13 mouse cellular contexts compared by ENCODE assay signal in genomic region chr1:74856791-74857190, GRCm38 (mm10). TPM values are rescaled to one million over a fixed set of nuclear protein-coding genes. Genes with fewer than 3 reads are reported as not detected.
DNase-seq lines count a peak whose midpoint lies in the region; ATAC-seq and TF ChIP-seq lines count a peak whose summit lies in the region.
"Had no signal": no experiment of that assay in that cellular context is flagged by ENCODE, and none has a peak within 500 bp of the region (broad histone marks: within the 10 kb centered on the region; RNA-seq: fewer than 3 reads in every experiment).

No protein-coding gene starts in this region.

- H3K4me3 ChIP-seq in forebrain, embryonic 15.5 days, result peak overlapping the region; percentile 76
- H3K4me3 ChIP-seq in midbrain, embryonic 13.5 days (replicated peaks), result peak overlapping the region; percentile 89
- H3K4me3 ChIP-seq in heart, adult 2 months, result no peak overlapping the region

- no peak for TF ChIP-seq POLR2A in heart, adult 2 months (IDR thresholded peaks at IDR 0.05; ENCODE audit: insufficient read depth, low read depth, low read length)

- peaks cover 27% of the 10 kb centered on the region for H3K27me3 ChIP-seq in forebrain, embryonic 15.5 days
- 0 out of 2 replicates have a peak, but pooled peaks cover 2% of the 10 kb centered on the region for H3K27me3 ChIP-seq in midbrain, embryonic 13.5 days
- peaks cover 32% of the 10 kb centered on the region for H3K27me3 ChIP-seq in heart, adult 2 months (ENCODE audit: control insufficient read depth, insufficient read depth, low read length)

- no peaks in the 10 kb centered on the region for H3K9me3 ChIP-seq in forebrain, embryonic 15.5 days
- H3K9me3 ChIP-seq in midbrain, embryonic 13.5 days, result no peaks in the 10 kb centered on the region
- H3K9me3 ChIP-seq: lung, embryonic 15.5 days had no signal

- H3K27ac ChIP-seq in forebrain, embryonic 15.5 days (replicated peaks), result no peak overlapping the region
- H3K27ac ChIP-seq in midbrain, embryonic 13.5 days, result no peak overlapping the region
- no peak overlapping the region for H3K27ac ChIP-seq in heart, adult 2 months
- H3K27ac ChIP-seq: lung, embryonic 15.5 days had no signal

- peak overlapping the region; percentile 82; the same call in 1 of the 2 replicates for H3K9ac ChIP-seq in forebrain, embryonic 15.5 days (replicated peaks)
- peak overlapping the region; percentile 98 for H3K9ac ChIP-seq in midbrain, embryonic 13.5 days (replicated peaks)
- H3K9ac ChIP-seq in heart, adult 2 months (ENCODE audit: low read depth, low read length), result no peak overlapping the region
- H3K9ac ChIP-seq: lung, embryonic 15.5 days had no signal

- TF ChIP-seq EP300 in heart, adult 2 months (IDR thresholded peaks at IDR 0.05; ENCODE audit: insufficient read depth, low read depth, low read length), result no peak

- H3K36me3 ChIP-seq in forebrain, embryonic 15.5 days, result no peaks in the 10 kb centered on the region
- no peaks in the 10 kb centered on the region for H3K36me3 ChIP-seq in midbrain, embryonic 13.5 days
- no peaks in the 10 kb centered on the region for H3K36me3 ChIP-seq in heart, adult 2 months (ENCODE audit: control insufficient read depth, insufficient read depth, low read length)
- H3K36me3 ChIP-seq: lung, embryonic 15.5 days had no signal

- 3% methylated on average over 7 of the region's 7 CpGs for WGBS in forebrain, embryonic 15.5 days
- WGBS in midbrain, embryonic 13.5 days, result 0% methylated on average over 7 of the region's 7 CpGs
- WGBS in heart, adult 2 months, result 1% methylated on average over 7 of the region's 7 CpGs

- no peak for TF ChIP-seq CTCF in heart, adult 2 months (IDR thresholded peaks at IDR 0.05)

- H3K79me2 ChIP-seq in heart, adult 2 months (replicated peaks; ENCODE audit: control insufficient read depth, insufficient read depth, low read length), result no peaks in the 10 kb centered on the region

- H3K4me2 ChIP-seq in forebrain, embryonic 15.5 days (replicated peaks), result peak overlapping the region; percentile 89
- H3K4me2 ChIP-seq in midbrain, embryonic 13.5 days (replicated peaks), result peak overlapping the region; percentile 93

- intact Hi-C loops in heart, adult 2 months (cut with DNase I), result no loop called here

- H3K4me1 ChIP-seq in forebrain, embryonic 15.5 days, result peaks cover 49% of the 10 kb centered on the region
- peaks cover 63% of the 10 kb centered on the region for H3K4me1 ChIP-seq in midbrain, embryonic 13.5 days (replicated peaks)
- H3K4me1 ChIP-seq in heart, adult 2 months (ENCODE audit: control insufficient read depth, insufficient read depth, low read length), result no peaks in the 10 kb centered on the region

- no peak for ATAC-seq in forebrain, embryonic 15.5 days (replicated peaks)
- no peak for ATAC-seq in midbrain, embryonic 13.5 days
- ATAC-seq in inflammation-experienced regulatory T-cells, adult 6 months, result no peak

- DNase-seq in R1 (ENCODE audit: low read depth, low spot score), result peak; percentile 49
- DNase-seq in cerebellum, adult 9-10 months, result peak; percentile 66
- no peak for DNase-seq in kidney, adult 11 months
- DNase-seq in urinary bladder, adult 18-20 months (ENCODE audit: low spot score in 2 of 2), result no peak
- DNase-seq in heart, adult 2 months, result no peak

RNA-seq across cellular contexts. Expression of gene Cdk5r2, which starts 2.1 kb away (rescaled TPM):
- 2.1 and 2.4 TPM in 2 replicates for polyA plus RNA-seq in forebrain, embryonic 15.5 days (2015; fragmentation: Nextera tagmentation; extraction: Ambion mirVana)
- polyA plus RNA-seq in midbrain, embryonic 13.5 days (2015; fragmentation: Nextera tagmentation; extraction: Ambion mirVana), result 4.8 and 7.1 TPM in 2 replicates
- not detected for polyA plus RNA-seq in inflammation-experienced regulatory T-cells, adult 6 months (2017; shearing (Covaris generic))
- under 1 TPM in 1 of 2 experiments, not detected in 1; 0.07 TPM for total RNA-seq in heart, adult 2 months (2021)
- 0.06 and 0.15 TPM in 2 replicates for polyA plus RNA-seq in heart, adult 2 months (2012; rRNA removed)
- total RNA-seq: MEL had no signal
- polyA plus RNA-seq: kidney, embryonic 16.5 days; lung, embryonic 15.5 days had no signal

RNA-seq across cellular contexts. Expression of gene Fev, which starts 28.4 kb away (rescaled TPM):
- polyA plus RNA-seq in forebrain, embryonic 15.5 days (2015; fragmentation: Nextera tagmentation; extraction: Ambion mirVana), result 0.46 TPM in 1 of 2 replicates, not detected in the other
- 1.8 and 5.1 TPM in 2 replicates for polyA plus RNA-seq in midbrain, embryonic 13.5 days (2015; fragmentation: Nextera tagmentation; extraction: Ambion mirVana)
- polyA plus RNA-seq in inflammation-experienced regulatory T-cells, adult 6 months (2017; shearing (Covaris generic)), result not detected
- total RNA-seq in heart, adult 2 months (2021), result not detected
- 0.10 TPM in 1 of 2 replicates, not detected in the other for polyA plus RNA-seq in heart, adult 2 months (2012; rRNA removed)
- total RNA-seq: left cerebral cortex, postnatal 4 days; MEL had no signal
- polyA plus RNA-seq: lung, embryonic 15.5 days had no signal

RNA-seq across cellular contexts. Expression of gene Cryba2, which starts 36.2 kb away (rescaled TPM):
- not detected in 2 replicates for polyA plus RNA-seq in forebrain, embryonic 15.5 days (2015; fragmentation: Nextera tagmentation; extraction: Ambion mirVana)
- 0.64 and 1.9 TPM in 2 replicates for polyA plus RNA-seq in midbrain, embryonic 13.5 days (2015; fragmentation: Nextera tagmentation; extraction: Ambion mirVana)
- polyA plus RNA-seq in inflammation-experienced regulatory T-cells, adult 6 months (2017; shearing (Covaris generic)), result not detected
- total RNA-seq in heart, adult 2 months (2021), result not detected
- polyA plus RNA-seq in heart, adult 2 months (2012; rRNA removed), result 0.16 TPM in 1 of 2 replicates, not detected in the other
- total RNA-seq: left cerebral cortex, postnatal 4 days; MEL had no signal
- polyA plus RNA-seq: heart, embryonic 11.5 days; kidney, embryonic 16.5 days; lung, embryonic 15.5 days had no signal

Comparison
In these comparisons a context has a peak if more than half of its experiments do, and no peak if none do; other contexts are left out.
1. DNase-seq: peak in R1 (single experiment) and cerebellum, adult 9-10 months (single experiment); none in kidney, adult 11 months (single experiment), urinary bladder, adult 18-20 months (0 of 2) and heart, adult 2 months (0 of 2).